Mouse (Mus musculus): ENCODE measurements at regions not wholly inside any gene's neighbourhood (a gene's known extent, or its start where the extent isn't known, plus 50 kb on each side); places are given as distances from the start of the nearest gene placed in this dataset.

DNA sequence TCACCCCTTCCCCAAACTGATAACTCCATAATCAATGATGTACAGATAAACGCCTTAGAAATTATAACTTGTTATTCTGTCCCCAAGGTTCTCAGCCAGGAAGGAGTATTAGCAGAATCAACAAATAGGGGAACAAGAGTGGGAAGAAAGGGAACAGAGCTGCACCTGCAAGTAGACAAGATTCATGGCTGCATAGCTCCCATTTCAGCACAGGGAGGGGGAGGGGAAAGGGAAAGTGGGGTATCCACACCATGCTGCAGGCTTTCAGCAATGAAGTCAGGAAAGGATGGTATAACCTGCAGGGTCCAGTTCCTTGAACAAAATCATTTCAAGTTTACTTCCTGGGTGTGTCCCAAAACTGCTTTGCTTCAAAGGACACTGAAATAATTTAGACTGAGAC lies 610.5 kb downstream of the Tox3 start:
- H3K36me3 ChIP-seq (ENCODE audit: control insufficient read depth, insufficient read depth, low read length), result no peaks in the 10 kb centered on the region
- H3K4me3 ChIP-seq (ENCODE audit: low read depth, low read length), result no peak overlapping the region
- H3K4me1 ChIP-seq (ENCODE audit: control insufficient read depth, insufficient read depth, insufficient read length, low read length), result no peaks in the 10 kb centered on the region
- no peak overlapping the region for H3K27ac ChIP-seq (ENCODE audit: insufficient read depth, low read depth, low read length)
- 72% methylated on average over 1 of the region's 1 CpGs for WGBS
- H3K27me3 ChIP-seq (ENCODE audit: control insufficient read depth, insufficient read depth, low read length), result no peaks in the 10 kb centered on the region
- TF ChIP-seq CTCF (IDR thresholded peaks at IDR 0.05; ENCODE audit: extremely low read depth, insufficient read length, insufficient replicate concordance, low read depth, low read length), result no peak
- TF ChIP-seq POLR2A (IDR thresholded peaks at IDR 0.05; ENCODE audit: low read depth, low read length), result no peak

DNA sequence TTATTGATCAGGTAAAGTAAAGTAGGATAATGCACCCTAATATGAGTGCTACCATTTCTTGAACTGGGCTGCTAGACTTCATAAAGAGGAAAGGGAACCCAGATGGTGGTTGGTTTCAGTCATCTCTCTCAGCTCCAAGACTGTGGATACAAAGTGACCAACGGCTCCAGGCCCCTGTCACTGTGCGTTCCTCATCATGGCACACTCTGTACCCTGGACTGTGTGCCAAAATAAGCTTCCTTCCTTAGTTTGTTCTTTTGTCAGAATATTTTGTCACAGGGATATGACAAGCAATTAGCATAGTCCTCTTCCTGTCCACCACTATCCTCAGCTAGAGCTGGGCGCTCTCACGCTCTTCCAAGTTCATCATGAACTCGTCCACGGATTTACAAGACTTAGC lies 620.9 kb downstream of the Tox3 start:
- WGBS, result 88% methylated on average over 6 of the region's 6 CpGs
- no peak overlapping the region for H3K4me3 ChIP-seq (ENCODE audit: low read depth, low read length)

DNA sequence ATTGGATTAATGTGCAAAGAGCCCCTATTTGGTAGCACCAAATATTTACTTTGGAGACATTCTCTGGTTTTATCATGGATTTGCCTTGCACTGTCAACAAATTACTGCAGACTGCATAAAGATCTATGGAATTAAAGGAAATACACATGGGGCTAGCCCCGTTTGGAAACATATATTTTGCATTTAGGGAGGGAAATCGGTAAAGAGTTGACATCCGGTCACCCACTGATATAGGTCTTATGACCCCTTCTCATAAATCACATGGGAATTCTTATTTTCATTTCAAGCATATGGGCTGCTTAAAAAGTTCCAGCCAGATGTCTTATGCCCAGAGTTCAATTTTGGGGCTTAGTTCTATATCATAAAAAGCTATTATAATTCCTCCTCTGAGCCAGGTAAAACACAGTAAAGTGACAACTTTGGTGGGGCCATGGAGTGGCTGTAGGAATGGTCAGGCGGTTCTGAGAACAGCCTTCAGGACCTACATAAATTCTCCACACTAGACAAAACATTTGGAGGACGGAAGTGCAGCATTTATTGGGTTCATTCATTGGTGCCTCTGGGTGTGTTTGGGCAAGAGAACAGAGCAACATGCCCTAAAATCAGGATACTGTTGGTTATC lies 626.3 kb downstream of the Tox3 start:
- H3K4me3 ChIP-seq (ENCODE audit: low read depth, low read length), result no peak overlapping the region
- no peaks in the 10 kb centered on the region for H3K4me1 ChIP-seq (ENCODE audit: control insufficient read depth, insufficient read depth, insufficient read length, low read length)
- TF ChIP-seq CTCF (IDR thresholded peaks at IDR 0.05; ENCODE audit: extremely low read depth, insufficient read length, insufficient replicate concordance, low read depth, low read length) (no peak), POLR2A (IDR thresholded peaks at IDR 0.05; ENCODE audit: low read depth, low read length) (no peak)
- no peaks in the 10 kb centered on the region for H3K27me3 ChIP-seq (ENCODE audit: control insufficient read depth, insufficient read depth, low read length)
- no peaks in the 10 kb centered on the region for H3K36me3 ChIP-seq (ENCODE audit: control insufficient read depth, insufficient read depth, low read length)
- 70% methylated on average over 5 of the region's 5 CpGs for WGBS
- H3K27ac ChIP-seq (ENCODE audit: insufficient read depth, low read depth, low read length), result no peak overlapping the region

More for the DNA sequence above, 620.9 kb downstream of the Tox3 start:
- no peaks in the 10 kb centered on the region for H3K36me3 ChIP-seq (ENCODE audit: control insufficient read depth, insufficient read depth, low read length)
- H3K27me3 ChIP-seq (ENCODE audit: control insufficient read depth, insufficient read depth, low read length), result no peaks in the 10 kb centered on the region
- TF ChIP-seq POLR2A (IDR thresholded peaks at IDR 0.05; ENCODE audit: low read depth, low read length) (no peak), CTCF (IDR thresholded peaks at IDR 0.05; ENCODE audit: extremely low read depth, insufficient read length, insufficient replicate concordance, low read depth, low read length) (no peak)
- no peak overlapping the region for H3K27ac ChIP-seq (ENCODE audit: insufficient read depth, low read depth, low read length)
- H3K4me1 ChIP-seq (ENCODE audit: control insufficient read depth, insufficient read depth, insufficient read length, low read length), result no peaks in the 10 kb centered on the region

GRCm38 (mm10) chr8:89713880-89714279 lies 634.3 kb downstream of the Tox3 start:
- 70% methylated on average over 6 of the region's 6 CpGs for WGBS
- Histone ChIP-seq H3K36me3 (ENCODE audit: control insufficient read depth, insufficient read depth, low read length) (no peaks in the 10 kb centered on the region), H3K27ac (ENCODE audit: insufficient read depth, low read depth, low read length) (no peak overlapping the region), H3K27me3 (ENCODE audit: control insufficient read depth, insufficient read depth, low read length) (no peaks in the 10 kb centered on the region), H3K4me1 (ENCODE audit: control insufficient read depth, insufficient read depth, insufficient read length, low read length) (no peaks in the 10 kb centered on the region), H3K4me3 (ENCODE audit: low read depth, low read length) (no peak overlapping the region)
- TF ChIP-seq CTCF (IDR thresholded peaks at IDR 0.05; ENCODE audit: extremely low read depth, insufficient read length, insufficient replicate concordance, low read depth, low read length) (no peak), POLR2A (IDR thresholded peaks at IDR 0.05; ENCODE audit: low read depth, low read length) (no peak)

DNA sequence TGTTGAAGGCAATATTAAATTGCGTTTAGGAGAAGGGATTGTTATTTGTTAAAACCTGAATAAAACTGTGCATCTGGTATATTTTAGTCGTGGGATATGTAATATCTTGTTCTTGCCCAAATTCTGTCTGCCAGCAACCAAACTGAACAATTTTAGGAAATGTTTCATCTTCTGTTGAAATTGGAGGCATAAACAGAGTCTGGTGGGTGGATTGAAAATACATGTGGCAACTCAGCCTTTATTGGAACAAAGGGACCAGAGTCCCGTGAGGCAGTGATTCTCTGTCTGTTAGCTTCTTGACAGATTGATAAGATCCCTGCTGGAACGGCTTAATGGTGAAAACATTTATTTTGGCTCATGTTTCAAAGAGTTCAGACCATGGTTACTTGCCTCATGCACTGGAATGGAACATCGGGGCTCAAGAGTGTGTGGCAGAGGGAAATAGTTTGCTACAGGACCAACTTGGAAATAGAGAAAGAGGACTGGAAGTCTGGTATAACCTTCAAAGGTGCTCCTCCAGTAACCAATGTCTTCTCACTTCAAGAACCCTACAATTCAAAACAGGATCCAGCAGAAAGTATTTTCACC lies 640.7 kb downstream of the Tox3 start:
- no peak overlapping the region for H3K27ac ChIP-seq (ENCODE audit: insufficient read depth, low read depth, low read length)
- no peaks in the 10 kb centered on the region for H3K36me3 ChIP-seq (ENCODE audit: control insufficient read depth, insufficient read depth, low read length)
- no peaks in the 10 kb centered on the region; the same call in 1 of the 2 replicates for H3K27me3 ChIP-seq (ENCODE audit: control insufficient read depth, insufficient read depth, low read length)
- TF ChIP-seq CTCF (IDR thresholded peaks at IDR 0.05; ENCODE audit: extremely low read depth, insufficient read length, insufficient replicate concordance, low read depth, low read length), result no peak
- no peak for TF ChIP-seq POLR2A (IDR thresholded peaks at IDR 0.05; ENCODE audit: low read depth, low read length)
- H3K4me1 ChIP-seq (ENCODE audit: control insufficient read depth, insufficient read depth, insufficient read length, low read length), result no peaks in the 10 kb centered on the region
- H3K4me3 ChIP-seq (ENCODE audit: low read depth, low read length), result no peak overlapping the region
- WGBS, result 44% methylated on average over 5 of the region's 5 CpGs

GRCm38 (mm10) chr8:89685696-89686095 lies 641.7 kb upstream of the Sall1 start:
- H3K36me3 ChIP-seq (ENCODE audit: control insufficient read depth, insufficient read depth, low read length), result no peaks in the 10 kb centered on the region
- 31% methylated on average over 6 of the region's 6 CpGs for WGBS
- H3K4me3 ChIP-seq (ENCODE audit: low read depth, low read length), result no peak overlapping the region

GRCm38 (mm10) chr8:89680937-89681336 lies 637.0 kb upstream of the Sall1 start:
- no peak overlapping the region for H3K27ac ChIP-seq (ENCODE audit: insufficient read depth, low read depth, low read length)
- no peaks in the 10 kb centered on the region for H3K36me3 ChIP-seq (ENCODE audit: control insufficient read depth, insufficient read depth, low read length)
- H3K27me3 ChIP-seq (ENCODE audit: control insufficient read depth, insufficient read depth, low read length), result no peaks in the 10 kb centered on the region
- WGBS, result 78% methylated on average over 4 of the region's 4 CpGs
- no peaks in the 10 kb centered on the region for H3K4me1 ChIP-seq (ENCODE audit: control insufficient read depth, insufficient read depth, insufficient read length, low read length)
- TF ChIP-seq POLR2A (IDR thresholded peaks at IDR 0.05; ENCODE audit: low read depth, low read length), result no peak
- no peak for TF ChIP-seq CTCF (IDR thresholded peaks at IDR 0.05; ENCODE audit: extremely low read depth, insufficient read length, insufficient replicate concordance, low read depth, low read length)
- no peak overlapping the region for H3K4me3 ChIP-seq (ENCODE audit: low read depth, low read length)

More at GRCm38 (mm10) chr8:89685696-89686095, 641.7 kb upstream of the Sall1 start:
- no peaks in the 10 kb centered on the region for H3K4me1 ChIP-seq (ENCODE audit: control insufficient read depth, insufficient read depth, insufficient read length, low read length)
- TF ChIP-seq POLR2A (IDR thresholded peaks at IDR 0.05; ENCODE audit: low read depth, low read length) (no peak), CTCF (IDR thresholded peaks at IDR 0.05; ENCODE audit: extremely low read depth, insufficient read length, insufficient replicate concordance, low read depth, low read length) (no peak)
- H3K27ac ChIP-seq (ENCODE audit: insufficient read depth, low read depth, low read length), result no peak overlapping the region
- no peaks in the 10 kb centered on the region for H3K27me3 ChIP-seq (ENCODE audit: control insufficient read depth, insufficient read depth, low read length)

Measured in small intestine, adult 2 months (tissue).